Mouse (Mus musculus): ENCODE measurements around the gene Slc2a1. TPM values are rescaled to one million over a fixed set of nuclear protein-coding genes. Genes with fewer than 3 reads are reported as not detected.

Gene Slc2a1
- polyA plus RNA-seq, 2 experiments = 108 to 141 TPM

- no peak for TF ChIP-seq POLR2A (IDR thresholded peaks at IDR 0.05; ENCODE audit: borderline replicate concordance, extremely low read depth, insufficient read depth, insufficient read length)
- Histone ChIP-seq H3K9me3 (ENCODE audit: control insufficient read depth, low read length) (no peaks in the 10 kb centered on the region), H3K4me2 (replicated peaks; ENCODE audit: low read depth, low read length, severe bottlenecking) (no peak overlapping the region), H3K27ac (replicated peaks; ENCODE audit: low read depth, low read length) (no peak overlapping the region), H3K36me3 (ENCODE audit: control insufficient read depth, insufficient read depth, low read length) (no peaks in the 10 kb centered on the region), H3K4me3 (replicated peaks; ENCODE audit: low read length) (no peak overlapping the region), H3K9ac (ENCODE audit: low read depth, low read length, severe bottlenecking) (no peak overlapping the region), H3K27me3 (ENCODE audit: control insufficient read depth, insufficient read depth, low read length) (no peaks in the 10 kb centered on the region), H3K4me1 (ENCODE audit: control insufficient read depth, insufficient read depth, low read length) (0 out of 2 replicates have a peak, but pooled peaks cover 6% of the 10 kb centered on the region)
- DNase-seq (ENCODE audit: low spot score) (no peak), ATAC-seq (ENCODE audit: low FRiP score, low read depth) (no peak)
- WGBS = 56% methylated on average over 3 of the region's 3 CpGs
Observed at GRCm38 (mm10) chr4:119082740-119083231, 25.7 kb upstream of the Slc2a1 start.

GRCm38 (mm10) chr4:119088424-119088823 lies 20.1 kb upstream of the Slc2a1 start:
- H3K4me2 ChIP-seq (replicated peaks; ENCODE audit: low read depth, low read length, severe bottlenecking) = no peak overlapping the region
- H3K9ac ChIP-seq (ENCODE audit: low read depth, low read length, severe bottlenecking) = no peak overlapping the region
- DNase-seq (ENCODE audit: low spot score) (no peak), ATAC-seq (ENCODE audit: low FRiP score, low read depth) (no peak)
- 34% methylated on average over 2 of the region's 2 CpGs for WGBS
- 0 out of 2 replicates have a peak, but pooled peaks cover 3% of the 10 kb centered on the region for H3K4me1 ChIP-seq (ENCODE audit: control insufficient read depth, insufficient read depth, low read length)
- no peaks in the 10 kb centered on the region for H3K9me3 ChIP-seq (ENCODE audit: control insufficient read depth, low read length)
- H3K27ac ChIP-seq (replicated peaks; ENCODE audit: low read depth, low read length) = no peak overlapping the region
- no peak overlapping the region for H3K4me3 ChIP-seq (replicated peaks; ENCODE audit: low read length)
- H3K27me3 ChIP-seq (ENCODE audit: control insufficient read depth, insufficient read depth, low read length) = no peaks in the 10 kb centered on the region
- TF ChIP-seq POLR2A (IDR thresholded peaks at IDR 0.05; ENCODE audit: borderline replicate concordance, extremely low read depth, insufficient read depth, insufficient read length) = no peak
- H3K36me3 ChIP-seq (ENCODE audit: control insufficient read depth, insufficient read depth, low read length) = no peaks in the 10 kb centered on the region

- H3K4me2 ChIP-seq (replicated peaks; ENCODE audit: low read depth, low read length, severe bottlenecking) = no peak overlapping the region
- H3K27me3 ChIP-seq (ENCODE audit: control insufficient read depth, insufficient read depth, low read length) = no peaks in the 10 kb centered on the region
- no peak for ATAC-seq (ENCODE audit: low FRiP score, low read depth)
Observed at GRCm38 (mm10) chr4:119093890-119094289, 14.6 kb upstream of the Slc2a1 start.

GRCm38 (mm10) chr4:119094987-119095386 lies 13.5 kb upstream of the Slc2a1 start:
- DNase-seq (ENCODE audit: low spot score) = no peak
- H3K27me3 ChIP-seq (ENCODE audit: control insufficient read depth, insufficient read depth, low read length) = no peaks in the 10 kb centered on the region
- H3K4me3 ChIP-seq (replicated peaks; ENCODE audit: low read length) = no peak overlapping the region
- no peaks in the 10 kb centered on the region for H3K36me3 ChIP-seq (ENCODE audit: control insufficient read depth, insufficient read depth, low read length)
- no peak overlapping the region for H3K27ac ChIP-seq (replicated peaks; ENCODE audit: low read depth, low read length)
- 24% methylated on average over 4 of the region's 4 CpGs for WGBS
- peaks cover 2% of the 10 kb centered on the region; the same call in 1 of the 2 replicates for H3K4me1 ChIP-seq (ENCODE audit: control insufficient read depth, insufficient read depth, low read length)
- no peak for TF ChIP-seq POLR2A (IDR thresholded peaks at IDR 0.05; ENCODE audit: borderline replicate concordance, extremely low read depth, insufficient read depth, insufficient read length)
- no peaks in the 10 kb centered on the region for H3K9me3 ChIP-seq (ENCODE audit: control insufficient read depth, low read length)
- H3K4me2 ChIP-seq (replicated peaks; ENCODE audit: low read depth, low read length, severe bottlenecking) = no peak overlapping the region
- ATAC-seq (ENCODE audit: low FRiP score, low read depth) = no peak
- H3K9ac ChIP-seq (ENCODE audit: low read depth, low read length, severe bottlenecking) = no peak overlapping the region

More at GRCm38 (mm10) chr4:119093890-119094289, 14.6 kb upstream of the Slc2a1 start:
- H3K4me1 ChIP-seq (ENCODE audit: control insufficient read depth, insufficient read depth, low read length) = peaks cover 2% of the 10 kb centered on the region; the same call in 1 of the 2 replicates
- no peak overlapping the region for H3K9ac ChIP-seq (ENCODE audit: low read depth, low read length, severe bottlenecking)
- WGBS = 36% methylated on average over 7 of the region's 7 CpGs
- H3K4me3 ChIP-seq (replicated peaks; ENCODE audit: low read length) = no peak overlapping the region
- TF ChIP-seq POLR2A (IDR thresholded peaks at IDR 0.05; ENCODE audit: borderline replicate concordance, extremely low read depth, insufficient read depth, insufficient read length) = no peak
- DNase-seq (ENCODE audit: low spot score) = no peak
- no peaks in the 10 kb centered on the region for H3K9me3 ChIP-seq (ENCODE audit: control insufficient read depth, low read length)
- no peaks in the 10 kb centered on the region for H3K36me3 ChIP-seq (ENCODE audit: control insufficient read depth, insufficient read depth, low read length)
- no peak overlapping the region for H3K27ac ChIP-seq (replicated peaks; ENCODE audit: low read depth, low read length)

GRCm38 (mm10) chr4:119096401-119096800 lies 12.1 kb upstream of the Slc2a1 start:
- Histone ChIP-seq H3K27ac (replicated peaks; ENCODE audit: low read depth, low read length) (no peak overlapping the region), H3K36me3 (ENCODE audit: control insufficient read depth, insufficient read depth, low read length) (no peaks in the 10 kb centered on the region), H3K4me3 (replicated peaks; ENCODE audit: low read length) (no peak overlapping the region), H3K4me2 (replicated peaks; ENCODE audit: low read depth, low read length, severe bottlenecking) (no peak overlapping the region), H3K9me3 (ENCODE audit: control insufficient read depth, low read length) (no peaks in the 10 kb centered on the region), H3K9ac (ENCODE audit: low read depth, low read length, severe bottlenecking) (no peak overlapping the region), H3K27me3 (ENCODE audit: control insufficient read depth, insufficient read depth, low read length) (no peaks in the 10 kb centered on the region), H3K4me1 (ENCODE audit: control insufficient read depth, insufficient read depth, low read length) (peaks cover 2% of the 10 kb centered on the region; the same call in 1 of the 2 replicates)
- DNase-seq (ENCODE audit: low spot score) (no peak), ATAC-seq (ENCODE audit: low FRiP score, low read depth) (no peak)
- WGBS = 52% methylated on average over 3 of the region's 3 CpGs
- TF ChIP-seq POLR2A (IDR thresholded peaks at IDR 0.05; ENCODE audit: borderline replicate concordance, extremely low read depth, insufficient read depth, insufficient read length) = no peak
